Mouse (Mus musculus) cerebellum, adult 9-11 months (tissue): ENCODE results near the gene Snap25.
A peak's percentile ranks its signal among the peaks of the same experiment; 100 is the strongest.

Experiments
- DNase-seq: peaks from one replicate; pipeline ENCODE4 v3.0.0; 2022

The Snap25 gene

DNA sequence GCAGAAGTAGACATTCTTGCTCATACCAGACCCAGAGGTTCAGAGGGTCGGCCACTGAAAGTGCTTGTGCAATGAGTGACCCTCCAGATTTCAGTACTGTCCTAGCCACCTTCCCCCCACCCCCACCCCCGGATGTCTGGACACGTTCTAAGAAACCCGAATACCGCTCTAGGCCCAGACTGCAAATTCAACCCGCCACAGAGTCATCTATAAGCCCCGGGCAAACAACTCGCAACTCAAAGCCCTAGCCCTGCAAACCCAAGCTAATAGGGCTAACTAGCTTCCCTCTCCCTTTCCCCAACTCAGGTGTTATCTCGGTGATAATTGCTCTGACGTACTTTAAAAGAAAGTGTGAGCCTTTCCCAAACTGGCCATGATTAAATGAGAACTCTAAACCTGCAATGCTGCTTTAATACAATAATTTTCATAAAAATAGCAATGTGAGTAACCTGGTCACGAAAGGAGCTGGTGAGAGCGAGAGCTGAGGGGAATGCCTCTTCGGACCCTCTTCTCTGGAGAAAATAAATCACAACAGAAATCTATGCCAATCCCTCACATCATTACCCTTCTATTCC is 725 bp upstream of the Snap25 start:
- DNase-seq, result no peak

DNA sequence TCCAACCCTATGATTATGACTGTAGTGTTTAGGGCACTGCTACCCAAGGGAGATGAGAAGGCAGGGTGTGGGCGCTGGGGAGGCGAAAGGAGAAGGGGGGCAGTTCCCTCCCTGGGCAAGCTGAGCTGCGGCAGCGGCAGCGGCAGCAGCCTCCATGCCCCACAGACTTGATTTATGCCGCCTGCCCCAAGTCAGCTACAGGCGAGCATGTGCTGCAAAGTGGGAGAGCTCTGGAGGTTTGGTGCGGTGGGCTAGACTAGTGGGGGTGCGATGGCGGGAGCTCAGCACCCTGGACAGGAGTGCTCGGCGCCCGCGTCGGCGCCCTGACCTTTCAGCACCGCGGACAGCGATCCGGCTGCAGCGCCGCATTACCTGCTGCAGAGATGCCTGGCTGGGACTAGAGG is 757 bp downstream of the Snap25 start:
- peak; percentile 77 for DNase-seq

DNA sequence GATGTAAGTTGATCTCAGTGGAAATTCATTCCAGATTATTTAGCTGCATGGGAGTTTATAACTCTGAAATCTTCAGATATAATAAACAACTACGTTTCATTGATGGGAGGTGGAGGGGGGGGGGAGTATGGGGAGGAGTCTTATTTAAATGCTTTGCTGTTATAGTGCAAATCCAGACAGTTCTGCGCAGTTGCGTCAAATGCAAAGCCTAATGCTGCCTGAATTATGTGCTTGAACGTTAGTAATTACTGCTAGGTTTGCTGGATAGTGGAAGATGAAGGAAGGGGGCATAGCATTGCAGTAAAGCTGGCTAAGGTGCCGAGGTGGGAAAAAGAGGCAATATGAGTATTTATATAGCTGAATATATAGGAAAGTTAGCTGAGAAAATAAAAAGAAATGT is 2.3 kb downstream of the Snap25 start:
- no peak for DNase-seq

DNA sequence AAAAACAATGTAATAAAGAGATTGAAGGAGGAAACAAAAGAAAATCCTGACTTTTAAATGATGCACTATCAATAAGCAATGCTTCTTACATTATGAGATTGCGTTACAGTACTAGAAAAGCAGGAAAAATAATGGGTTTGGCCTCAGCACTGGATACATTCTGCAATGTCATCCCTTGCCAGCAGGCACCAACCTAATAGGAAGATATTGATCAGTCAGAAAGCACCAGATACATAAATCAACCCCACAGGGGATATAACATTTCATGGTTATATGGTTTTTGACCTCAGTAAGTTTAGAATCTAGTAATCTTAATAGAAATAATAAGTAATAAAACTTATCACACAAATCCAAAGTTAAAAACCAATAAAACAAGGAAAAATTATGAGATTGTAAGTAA is 3.1 kb downstream of the Snap25 start:
- DNase-seq, result no peak

DNA sequence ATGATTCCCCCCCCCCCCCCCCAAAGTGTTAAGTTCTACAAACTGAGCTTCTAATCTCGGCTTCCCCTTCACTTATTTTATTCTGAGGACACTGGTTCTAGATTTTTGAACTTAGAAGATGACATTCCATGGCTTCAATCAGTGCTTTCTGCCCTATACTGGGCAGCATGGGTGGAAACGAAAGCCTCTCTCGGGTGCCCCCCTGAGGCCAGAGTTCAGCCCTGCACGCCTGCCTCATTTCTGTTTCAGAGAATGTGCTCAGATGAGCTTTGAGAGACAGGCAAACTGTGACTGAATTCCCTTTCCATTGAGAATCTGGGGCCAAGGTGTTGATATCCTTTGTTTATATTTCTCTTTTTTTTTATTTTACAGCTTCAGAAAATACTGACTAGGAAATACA is 7.0 kb downstream of the Snap25 start:
- DNase-seq, result peak; percentile 77

DNA sequence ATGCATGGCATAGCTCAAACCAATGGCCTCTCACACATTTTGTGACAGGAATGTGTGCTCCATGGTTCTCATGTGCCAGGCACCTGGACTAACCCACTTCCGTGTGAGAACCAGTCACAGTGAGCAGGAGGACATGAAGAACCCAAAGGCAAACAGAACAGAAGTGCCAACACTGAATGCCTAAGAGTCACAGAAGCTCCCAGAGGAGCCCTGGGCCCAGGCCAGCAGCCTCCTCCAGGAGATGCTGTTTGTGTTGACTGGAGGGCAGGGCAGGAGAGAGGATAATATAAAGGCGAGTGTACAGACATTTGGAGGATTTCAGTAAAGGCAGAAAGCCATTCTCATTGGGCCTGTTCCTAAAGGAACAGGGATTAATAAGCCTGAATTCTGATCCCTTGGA is 25.0 kb downstream of the Snap25 start:
- DNase-seq, result peak; percentile 90

DNA sequence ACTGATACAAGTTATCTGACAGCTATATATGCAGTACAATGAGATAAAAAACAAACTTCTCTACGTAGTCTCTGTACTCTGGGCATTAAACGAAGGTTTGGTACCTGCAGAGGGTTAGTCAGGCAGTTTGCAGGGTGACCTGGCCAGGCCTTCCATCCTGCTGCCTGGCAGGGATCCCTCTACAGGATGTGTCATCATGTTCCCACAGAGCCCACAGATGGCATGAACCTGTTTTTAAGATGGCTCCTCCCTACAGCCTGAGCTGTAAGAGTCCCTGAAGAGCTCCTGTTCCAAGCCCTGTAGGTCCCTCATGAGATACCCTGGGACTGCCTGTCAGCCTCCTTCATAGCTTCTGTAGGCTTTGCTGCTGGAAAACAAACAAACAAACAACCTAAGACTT is 29.0 kb downstream of the Snap25 start:
- peak; percentile 98 for DNase-seq

DNA sequence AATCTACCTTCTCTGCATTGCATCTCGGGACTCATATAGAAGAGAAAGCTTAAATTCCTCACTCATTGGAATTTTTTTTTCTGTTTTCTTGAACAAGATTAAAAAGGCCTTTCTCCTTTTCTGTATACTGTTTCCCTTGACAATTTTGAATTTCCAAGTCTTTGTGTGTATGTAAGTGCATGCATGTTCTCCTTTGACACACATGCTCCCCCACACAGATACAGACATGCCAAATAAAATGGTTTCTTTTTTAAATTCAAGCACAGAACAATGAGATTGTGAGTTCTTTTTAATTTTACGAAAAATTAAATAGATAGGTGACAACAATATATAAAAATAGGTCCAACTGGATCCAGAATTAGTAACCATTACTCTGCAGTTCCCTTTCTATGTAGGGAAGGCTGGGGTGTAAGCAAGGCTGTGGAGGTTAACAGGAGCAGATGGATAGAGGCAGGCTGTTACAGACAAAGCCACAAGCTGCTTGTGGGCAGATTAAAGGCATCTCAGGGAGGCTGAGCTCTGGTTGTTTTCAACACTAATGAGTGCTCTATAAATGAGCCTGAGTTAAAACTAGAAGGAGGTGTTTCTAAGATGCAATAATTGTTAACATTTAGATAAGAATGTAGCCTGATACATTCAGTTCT is 31.6 kb downstream of the Snap25 start:
- DNase-seq, result peak; percentile 78

DNA sequence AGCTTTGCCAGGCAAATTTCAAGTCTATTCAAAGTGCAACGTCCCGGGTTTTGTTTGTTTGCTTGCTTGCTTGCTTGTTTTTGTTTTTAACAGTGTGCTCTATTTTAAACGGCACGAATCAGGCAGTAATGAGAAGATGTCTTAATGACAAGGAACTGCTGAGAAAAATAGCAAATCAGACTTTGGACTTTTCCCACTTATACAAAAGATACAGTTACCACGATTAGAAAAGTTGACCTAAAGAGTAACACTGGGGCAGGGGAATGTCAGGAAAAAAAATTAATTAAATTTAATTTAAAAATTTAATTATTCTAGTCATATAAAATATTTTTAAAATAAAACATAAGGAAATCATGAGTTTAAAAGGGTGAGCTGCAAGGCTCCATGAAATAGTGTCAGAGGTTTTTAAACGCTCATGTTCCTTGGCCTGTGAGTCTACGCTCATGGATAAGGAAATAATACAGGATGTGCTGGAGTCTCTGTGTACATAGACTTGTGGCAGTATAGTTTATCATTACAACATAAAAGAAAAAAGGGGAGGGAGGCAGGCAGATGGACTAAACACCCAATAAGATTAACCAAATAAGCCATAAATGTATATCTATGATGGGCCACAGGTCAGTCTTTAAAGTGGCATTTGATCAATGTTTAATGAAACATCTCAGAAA is 32.2 kb downstream of the Snap25 start:
- no peak for DNase-seq

DNA sequence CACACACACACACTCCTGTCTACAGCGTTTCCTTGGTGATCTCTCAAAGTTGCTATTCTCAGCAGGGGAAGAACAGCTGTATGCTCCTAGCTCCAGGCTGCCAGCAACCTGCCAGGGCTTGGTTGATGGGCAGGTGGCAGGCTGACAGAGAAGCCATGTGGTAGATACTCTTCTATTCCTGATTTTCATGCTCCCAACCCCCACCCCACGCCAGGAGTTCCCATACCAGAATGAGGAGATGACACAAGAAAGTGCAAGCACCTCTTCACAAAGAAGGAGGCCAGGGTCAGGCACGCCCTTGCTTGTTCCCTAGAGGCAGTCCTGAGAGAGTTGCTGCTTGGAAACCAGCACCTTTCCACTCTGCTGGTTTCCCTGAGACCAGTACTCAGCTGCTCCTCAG is 40.4 kb downstream of the Snap25 start:
- peak; percentile 51 for DNase-seq

DNA sequence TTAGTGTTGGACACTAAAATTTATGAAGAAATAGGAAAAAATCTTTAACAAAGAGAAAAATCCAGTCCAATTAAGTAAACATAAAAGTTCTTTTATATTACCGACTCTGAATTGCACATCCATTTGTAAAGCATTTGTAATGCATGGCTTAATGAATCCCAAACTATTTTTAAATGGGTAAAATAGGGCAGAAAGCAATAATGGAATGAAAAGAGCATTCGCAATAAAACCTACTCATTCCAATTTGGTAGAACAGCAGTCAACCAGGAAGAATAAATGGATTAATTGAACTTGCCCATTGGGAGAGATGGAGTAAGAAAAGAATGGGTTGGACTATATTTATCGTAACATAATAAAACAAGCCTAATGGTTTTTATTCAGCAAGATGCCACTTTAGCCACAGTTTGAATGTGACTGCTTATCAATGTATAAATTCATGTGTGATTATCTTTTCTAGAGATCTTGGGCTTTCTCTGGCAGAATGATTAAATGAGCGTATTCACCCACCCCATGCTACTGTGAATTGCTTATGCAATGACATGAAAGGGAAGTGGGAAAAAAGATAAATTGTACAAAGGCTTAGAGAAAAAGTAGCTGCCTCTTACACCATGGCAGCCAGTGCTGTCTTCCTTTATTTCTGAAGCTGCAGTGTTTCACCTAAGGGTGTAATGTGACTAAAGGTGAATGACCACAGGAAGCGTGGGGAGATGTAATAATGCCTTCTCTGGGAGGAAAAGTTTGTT is 45.7 kb downstream of the Snap25 start:
- no peak for DNase-seq

DNA sequence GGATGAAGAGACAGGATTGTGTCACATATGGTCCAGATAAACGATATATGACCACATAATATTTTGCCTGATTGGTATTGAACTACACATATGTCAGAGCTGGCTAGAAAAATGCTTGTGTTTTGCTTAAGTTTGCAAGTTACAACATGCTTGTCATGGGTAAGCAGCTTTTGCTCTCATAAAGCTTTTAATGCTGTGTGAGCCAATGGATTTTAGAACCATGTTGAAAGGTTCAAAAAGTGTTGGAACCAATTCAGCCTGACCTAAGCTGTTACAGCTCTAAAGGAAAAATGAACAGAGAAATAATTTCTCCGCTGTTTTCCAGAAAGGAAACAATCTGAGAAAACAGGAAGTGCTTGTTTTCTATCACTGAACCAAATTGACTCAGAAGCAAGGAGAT is 64.9 kb downstream of the Snap25 start:
- no peak for DNase-seq

DNA sequence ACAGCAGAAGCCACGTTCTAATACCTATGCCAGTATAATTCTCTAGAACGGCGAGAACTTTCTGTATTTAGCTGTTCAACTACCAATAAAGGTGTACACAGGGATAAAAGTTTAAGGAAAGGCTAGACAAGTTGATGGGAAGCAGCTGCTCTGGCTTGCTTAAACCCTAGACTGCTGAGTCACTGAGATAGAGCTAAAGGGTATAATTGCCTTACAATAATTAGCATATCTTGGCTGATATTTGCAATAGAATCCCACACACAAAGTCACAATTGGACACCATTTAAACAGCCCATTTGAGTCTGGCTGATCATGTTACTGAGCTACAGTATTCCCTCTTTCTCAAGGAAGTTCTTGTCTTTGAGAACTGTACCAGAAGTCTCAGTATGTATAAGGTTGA is 65.4 kb downstream of the Snap25 start:
- no peak for DNase-seq

DNA sequence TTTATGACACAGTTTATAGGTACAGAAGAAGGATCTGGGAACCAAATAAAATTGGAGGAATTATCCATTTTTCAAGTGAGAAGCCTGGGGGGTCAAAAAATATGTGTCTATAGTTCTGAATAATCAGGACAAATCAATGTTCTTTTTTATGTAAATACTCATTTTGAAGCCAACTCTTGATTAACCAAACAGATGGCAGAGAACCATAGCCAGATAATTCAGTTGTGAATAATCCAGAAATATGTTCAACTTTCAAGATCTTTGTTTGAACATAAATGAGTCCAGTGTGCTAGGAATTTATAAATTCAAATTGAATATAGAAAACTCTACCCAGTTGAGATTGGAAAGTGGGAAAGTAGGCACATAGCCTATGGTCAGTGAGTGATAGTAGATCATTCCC is 67.0 kb downstream of the Snap25 start:
- DNase-seq, result no peak

DNA sequence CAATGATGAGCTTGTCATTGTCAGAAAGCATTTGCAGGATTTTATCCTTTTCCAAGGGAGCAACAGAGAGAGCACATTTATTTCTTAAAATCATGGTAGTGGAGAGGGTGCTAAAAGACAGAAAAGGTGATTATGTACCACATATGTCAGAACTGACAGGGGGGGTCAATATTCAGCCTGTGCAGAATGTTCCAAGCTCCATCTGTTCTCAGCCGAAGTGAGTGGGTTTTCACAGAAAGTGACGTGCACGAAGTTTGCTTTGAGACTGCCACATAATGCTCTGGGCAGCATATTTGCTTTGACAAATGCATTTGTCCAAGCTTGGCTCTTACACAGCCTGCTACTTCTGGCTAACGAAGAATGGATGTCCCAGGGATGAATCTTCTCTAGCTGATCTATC is 71.1 kb downstream of the Snap25 start:
- no peak for DNase-seq

DNA sequence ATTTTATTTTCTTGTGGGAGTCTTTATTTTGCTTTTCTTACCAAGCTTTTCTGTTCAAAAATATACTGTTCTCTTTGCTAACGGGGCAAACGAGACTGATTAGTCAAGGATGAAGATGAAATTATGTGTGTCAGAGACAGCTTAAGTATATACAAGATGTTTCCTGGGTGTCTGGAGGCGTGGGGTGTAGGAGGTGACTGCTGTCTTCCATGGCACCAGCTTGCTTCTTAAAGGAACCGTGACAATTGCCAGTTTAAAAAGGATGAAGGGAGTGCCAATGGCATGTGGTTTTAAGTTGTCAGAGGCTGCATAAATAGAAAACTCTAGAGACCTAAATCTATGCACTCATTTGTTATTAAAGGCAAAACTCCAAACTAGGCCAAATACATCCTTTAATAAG is 75.1 kb downstream of the Snap25 start:
- no peak for DNase-seq

DNA sequence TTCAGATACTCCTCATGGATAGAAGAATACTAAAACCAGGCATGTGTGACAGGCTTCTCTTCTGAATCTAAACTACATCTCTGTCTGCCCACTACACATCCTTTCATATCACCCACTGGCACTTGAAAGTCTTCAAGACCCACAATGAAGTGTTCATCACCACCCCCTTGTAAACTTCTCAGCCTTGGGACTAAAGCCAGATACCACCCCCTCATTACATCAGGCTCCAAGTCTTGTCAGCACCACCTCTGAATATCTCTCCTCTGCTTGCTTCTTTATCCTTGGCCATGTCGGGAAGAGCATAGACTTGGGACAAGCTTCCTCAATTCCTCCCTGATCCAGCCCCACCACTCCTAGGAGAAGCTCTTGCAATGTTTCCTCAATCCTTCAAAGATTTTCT is 83.3 kb downstream of the Snap25 start:
- no peak for DNase-seq

DNA sequence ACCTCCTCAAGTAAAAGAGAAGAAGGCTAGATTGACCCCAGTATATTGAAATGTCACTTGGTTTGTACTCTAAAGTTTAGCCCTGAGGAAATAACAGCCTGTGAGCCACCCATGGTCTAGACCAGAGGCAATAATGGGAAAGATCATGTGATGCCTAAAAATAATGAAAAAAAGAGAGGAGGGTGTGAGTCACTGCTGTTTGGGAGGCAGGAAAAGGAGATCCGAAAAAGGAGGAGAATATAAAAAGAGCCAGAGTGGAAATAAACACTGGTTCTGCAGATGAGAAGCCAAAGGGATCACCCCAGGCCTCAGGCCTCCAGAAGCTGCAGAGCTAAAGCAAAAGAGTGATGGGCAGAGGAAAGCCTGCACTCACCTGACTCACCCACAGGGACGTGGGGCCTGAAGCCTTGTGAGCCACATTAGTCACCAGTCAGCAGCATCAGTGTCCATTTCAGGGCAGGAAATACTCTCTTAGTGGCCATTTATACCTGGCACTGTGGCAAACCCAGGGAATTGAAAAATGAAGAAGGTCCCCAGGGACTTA is 85.7 kb downstream of the Snap25 start:
- DNase-seq, result no peak

DNA sequence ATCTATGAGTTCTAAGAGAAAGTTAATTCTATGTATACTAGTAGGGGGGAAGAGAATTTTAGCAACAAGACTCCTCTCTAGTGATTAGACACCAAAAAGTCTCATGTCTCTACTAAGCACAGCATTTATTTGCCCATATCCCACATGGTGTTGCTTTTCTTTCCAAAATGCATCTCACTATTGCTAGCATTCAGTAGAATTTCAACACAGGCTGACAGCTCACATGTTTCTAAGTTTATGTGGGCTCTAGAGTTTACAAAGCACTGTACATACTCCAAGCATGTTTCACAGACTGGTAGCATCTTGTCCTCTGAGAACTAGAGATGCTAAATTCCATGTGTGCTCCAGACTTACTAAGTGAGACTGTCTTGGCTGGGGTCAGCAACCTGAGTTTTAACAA is 87.8 kb downstream of the Snap25 start:
- DNase-seq, result no peak

DNA sequence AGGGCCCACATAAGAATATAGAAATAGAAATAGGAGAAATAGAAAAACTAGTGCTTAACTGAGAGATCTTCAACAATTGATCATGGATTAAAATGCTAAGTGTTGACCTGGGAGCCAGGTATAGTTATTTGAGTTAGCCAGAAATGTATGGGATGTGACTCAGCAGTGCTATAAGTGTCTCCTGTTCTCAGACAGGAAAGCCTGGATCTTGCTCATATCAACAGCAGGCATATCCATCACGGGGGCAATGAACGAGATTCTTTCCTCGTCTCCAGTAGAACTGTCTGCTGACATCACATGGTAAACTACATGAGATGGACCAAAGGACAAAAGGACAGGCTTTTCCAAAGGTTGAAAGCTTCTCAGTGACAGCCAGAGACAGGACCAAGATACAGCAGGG is 88.8 kb downstream of the Snap25 start:
- DNase-seq, result no peak

DNA sequence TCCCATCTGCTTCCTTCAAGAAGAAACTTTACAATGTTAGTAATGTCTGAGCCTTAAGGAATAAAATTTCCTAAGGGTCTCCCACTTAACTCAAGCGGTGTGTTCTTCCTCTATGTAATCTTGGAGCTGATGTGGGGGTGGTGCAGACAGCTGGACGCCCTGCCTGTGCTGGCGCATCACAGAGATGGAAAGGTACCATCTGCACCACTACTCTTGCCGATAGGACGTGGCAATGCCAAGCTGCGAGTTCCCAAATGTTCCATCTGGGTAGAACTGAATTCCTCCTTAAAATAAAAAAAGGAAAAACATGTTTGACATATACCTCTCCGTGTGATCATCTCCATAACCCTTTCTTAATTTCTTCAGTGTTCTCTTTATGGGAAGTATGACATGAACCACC is 89.9 kb downstream of the Snap25 start:
- peak; percentile 74 for DNase-seq

DNA sequence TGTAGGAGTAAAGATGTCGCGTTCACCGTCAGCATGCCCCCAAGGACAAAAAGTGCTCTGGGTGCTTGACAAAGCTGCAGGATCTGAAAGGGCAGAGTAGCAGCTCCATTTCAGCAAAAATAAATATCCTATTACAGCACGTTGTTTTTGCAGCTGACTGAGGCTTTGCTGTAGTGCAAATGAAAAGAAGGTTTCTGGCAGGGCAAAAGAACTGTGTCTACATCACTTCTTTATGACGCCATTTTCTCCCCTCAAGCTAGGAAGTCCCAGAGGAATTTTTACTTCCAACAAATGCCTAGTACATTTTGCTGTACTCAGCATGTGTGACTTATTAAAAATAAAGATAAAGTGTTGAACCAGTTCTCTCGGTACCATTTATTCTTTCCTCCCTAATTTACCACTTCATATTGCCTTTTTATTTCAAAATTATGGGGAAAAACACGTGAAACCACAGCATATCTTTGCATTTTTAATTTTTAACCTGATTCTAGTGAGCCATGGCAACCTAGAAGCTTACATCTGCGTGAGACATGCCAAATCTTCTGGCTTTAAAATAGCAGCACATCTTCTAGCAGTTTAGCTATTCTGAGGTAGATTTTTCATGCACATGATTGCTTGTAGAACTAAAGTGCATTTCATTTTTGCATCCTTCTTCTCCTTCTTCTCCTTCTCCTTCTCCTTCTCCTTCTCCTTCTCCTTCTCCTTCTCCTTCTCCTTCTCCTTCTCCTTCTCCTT is 94.9 kb downstream of the Snap25 start:
- no peak for DNase-seq

DNA sequence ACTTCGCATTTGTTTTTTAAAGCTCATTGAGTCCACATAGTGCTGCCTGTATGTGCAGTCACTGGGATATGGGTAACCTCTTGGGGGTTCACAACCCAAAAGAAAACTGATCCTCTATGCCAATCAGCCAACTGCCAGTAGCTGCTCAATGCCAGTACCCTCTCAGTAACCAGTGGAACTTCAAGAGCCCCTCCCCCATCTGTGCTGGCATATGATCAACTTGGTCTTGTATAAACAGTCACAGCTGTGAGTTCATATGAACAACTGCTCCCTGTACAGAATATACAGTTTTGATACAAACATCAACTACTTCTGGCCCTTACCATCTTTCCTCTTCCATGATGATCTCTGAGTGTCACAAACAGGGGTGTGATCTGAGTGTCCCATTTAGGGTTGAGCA is 98.1 kb downstream of the Snap25 start:
- no peak for DNase-seq
